Mouse (Mus musculus): ENCODE results near the gene Jmjd6.
"Not testable (repeated sequence)": the region's sequence is repeated elsewhere in the genome, so short reads cannot be mapped to it uniquely, and the experiment has no call there.

Jmjd6 gene

GRCm38 (mm10) chr11:116851576-116852290 lies 8.5 kb upstream of the Jmjd6 start:
- DNase-seq (ENCODE audit: low spot score): no peak

- DNase-seq (ENCODE audit: low spot score): no peak
Observed at GRCm38 (mm10) chr11:116850833-116851477, 7.7 kb upstream of the Jmjd6 start.

DNA sequence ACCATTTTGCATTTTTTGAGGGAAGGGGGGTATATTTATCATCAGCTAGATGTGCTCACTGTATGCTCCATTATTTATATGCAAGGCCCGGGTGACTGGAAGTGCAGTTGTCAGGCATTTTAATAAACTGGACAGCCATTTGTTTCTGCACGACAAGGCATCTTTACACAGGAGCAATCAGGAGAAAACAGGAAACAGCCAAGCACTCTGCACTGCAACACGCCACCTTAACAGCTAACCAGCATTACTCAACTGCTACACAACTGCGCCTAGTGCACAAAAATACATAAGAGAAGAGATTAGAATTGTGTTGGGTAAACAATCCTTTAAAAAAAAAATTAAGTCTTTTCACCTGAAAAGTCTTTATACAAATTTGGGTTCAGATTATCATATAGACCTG lies 6.8 kb upstream of the Jmjd6 start:
- no peak for DNase-seq (ENCODE audit: low spot score)

DNA sequence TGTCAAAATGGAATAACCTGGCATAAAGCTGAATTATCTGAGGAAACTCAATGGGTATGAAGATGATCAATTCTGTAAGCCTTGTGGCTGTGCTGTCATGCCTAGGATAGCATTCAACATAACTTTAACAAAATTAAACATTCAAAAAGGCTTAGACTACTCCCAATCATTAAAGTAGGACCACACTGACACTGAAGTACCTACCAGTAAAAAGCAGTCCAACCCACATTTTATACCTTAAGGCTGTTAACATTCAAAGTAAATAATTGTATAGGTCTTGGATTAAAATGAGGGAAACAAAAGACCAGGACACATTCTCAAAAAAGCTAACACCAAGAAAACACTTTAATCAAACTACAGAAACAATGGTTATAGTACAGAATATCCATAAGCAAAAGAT lies 6.3 kb upstream of the Jmjd6 start:
- DNase-seq (ENCODE audit: low spot score): no peak

- not testable (repeated sequence) for DNase-seq (ENCODE audit: low spot score)
Observed at GRCm38 (mm10) chr11:116848877-116849178, 5.6 kb upstream of the Jmjd6 start.

DNA sequence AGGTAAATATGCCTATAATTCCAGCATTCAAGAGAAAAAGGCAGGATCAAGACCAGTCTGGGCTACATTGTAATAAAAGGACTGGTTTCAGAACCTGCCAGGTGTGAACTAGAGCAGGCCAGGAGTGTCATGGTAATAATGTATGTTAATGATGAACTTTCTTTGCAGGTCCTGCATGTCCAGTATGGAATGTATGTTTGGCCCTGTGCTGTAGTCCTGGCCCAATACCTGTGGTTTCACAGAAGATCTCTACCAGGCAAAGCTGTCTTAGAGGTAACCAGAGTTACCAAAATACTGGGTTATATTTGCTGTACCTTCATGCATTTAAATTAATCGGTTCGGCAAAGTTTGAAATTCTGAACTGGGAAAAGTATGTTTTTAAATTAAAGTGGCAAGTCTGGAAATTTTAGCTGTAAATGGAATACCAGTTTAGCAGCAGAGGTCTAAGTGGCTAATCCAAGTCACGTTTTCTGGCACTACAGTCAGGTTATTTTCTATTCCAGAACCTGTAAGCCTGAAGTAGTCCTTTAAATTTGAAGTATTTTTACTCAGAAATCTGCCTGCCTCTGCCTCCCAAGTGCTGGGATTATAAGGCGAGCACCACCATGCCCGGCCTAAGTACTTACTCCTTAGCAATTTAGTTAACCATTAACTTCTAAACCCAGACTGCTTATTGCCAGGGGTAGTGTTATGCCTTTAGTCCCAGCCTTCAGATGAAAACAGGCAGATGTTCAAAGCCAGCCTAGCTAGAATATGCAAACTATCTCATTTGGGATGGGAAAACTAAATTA lies 5.0 kb upstream of the Jmjd6 start:
- DNase-seq (ENCODE audit: low spot score): no peak

GRCm38 (mm10) chr11:116847187-116848085 lies 4.2 kb upstream of the Jmjd6 start:
- DNase-seq (ENCODE audit: low spot score): no peak

GRCm38 (mm10) chr11:116846593-116847181 lies 3.4 kb upstream of the Jmjd6 start:
- DNase-seq (ENCODE audit: low spot score): no peak

DNA sequence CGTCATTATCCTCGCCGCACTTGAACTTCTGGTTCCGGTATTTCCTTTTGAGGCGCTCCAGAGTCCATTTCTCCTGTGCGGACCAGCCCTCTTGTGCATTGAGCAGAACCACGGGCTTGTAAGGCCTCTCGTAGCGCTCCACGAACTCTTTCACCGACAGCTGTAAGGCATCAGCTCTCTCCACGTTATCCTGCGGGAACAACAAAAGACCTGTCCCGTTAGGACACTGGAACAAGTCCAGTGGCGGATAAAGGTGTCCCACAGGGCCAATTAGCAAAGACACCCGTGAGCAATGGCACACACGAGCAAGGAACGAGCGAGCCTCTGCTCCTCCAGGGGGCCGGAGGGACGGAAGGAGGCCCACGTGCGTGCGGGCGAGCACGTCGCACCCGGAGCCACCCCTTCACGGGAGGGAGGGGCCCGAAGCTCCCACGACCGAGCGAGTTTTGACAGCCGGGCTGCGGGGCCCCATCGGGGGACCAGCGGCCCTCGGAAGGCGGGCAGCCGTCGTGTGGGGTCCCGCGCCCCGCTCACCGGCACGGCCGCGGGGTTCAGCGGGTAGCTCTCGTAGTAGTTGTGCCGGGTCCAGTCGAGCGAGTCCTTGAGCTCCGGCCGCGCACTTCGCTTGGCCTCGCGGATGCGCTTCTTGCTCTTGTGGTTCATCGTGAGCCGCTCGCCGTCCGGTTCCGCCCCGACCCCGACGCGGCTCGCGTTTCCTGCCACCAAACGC lies 553 bp downstream of the Jmjd6 start:
- DNase-seq (ENCODE audit: low spot score): peak; percentile 49

DNA sequence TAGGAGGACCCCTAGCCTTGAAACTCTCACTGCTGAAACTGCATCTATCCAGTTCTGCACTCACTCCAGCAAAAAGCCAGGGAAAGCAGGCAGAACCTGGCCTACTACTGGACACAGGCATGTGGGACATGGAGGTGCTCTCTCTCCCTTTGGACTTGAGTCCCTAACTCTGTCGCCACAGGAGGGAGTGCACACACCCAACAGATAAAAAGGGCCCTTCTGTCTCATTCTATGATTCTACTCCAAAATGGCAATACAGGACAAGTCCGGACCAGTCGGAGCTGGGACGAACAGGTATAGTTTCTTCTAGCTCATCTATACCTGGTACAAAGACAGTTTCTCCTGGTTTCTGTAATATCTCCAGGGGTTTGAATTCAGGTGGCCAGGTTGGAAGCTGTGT lies 2.5 kb downstream of the Jmjd6 start:
- no peak for DNase-seq (ENCODE audit: low spot score)

DNA sequence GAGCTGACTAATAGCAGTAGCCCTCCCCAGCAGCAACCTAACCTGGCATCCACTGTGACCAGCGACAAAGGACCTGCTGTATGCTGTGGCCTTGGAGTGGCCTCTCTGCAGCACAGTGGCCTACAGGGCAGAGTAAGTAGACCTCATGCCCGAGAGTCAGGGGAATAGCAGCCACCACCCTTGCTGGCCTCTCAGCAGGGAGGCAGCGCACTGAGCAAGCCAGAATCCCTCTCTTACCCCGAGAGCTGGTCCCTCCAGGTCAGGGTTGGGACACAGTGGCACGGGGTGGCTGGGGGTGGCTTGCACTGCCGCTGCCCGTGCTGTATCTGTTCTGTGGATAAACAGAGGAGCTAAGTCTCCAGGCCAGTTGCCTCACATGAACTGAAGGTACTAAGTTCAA lies 3.6 kb downstream of the Jmjd6 start:
- DNase-seq (ENCODE audit: low spot score): no peak

DNA sequence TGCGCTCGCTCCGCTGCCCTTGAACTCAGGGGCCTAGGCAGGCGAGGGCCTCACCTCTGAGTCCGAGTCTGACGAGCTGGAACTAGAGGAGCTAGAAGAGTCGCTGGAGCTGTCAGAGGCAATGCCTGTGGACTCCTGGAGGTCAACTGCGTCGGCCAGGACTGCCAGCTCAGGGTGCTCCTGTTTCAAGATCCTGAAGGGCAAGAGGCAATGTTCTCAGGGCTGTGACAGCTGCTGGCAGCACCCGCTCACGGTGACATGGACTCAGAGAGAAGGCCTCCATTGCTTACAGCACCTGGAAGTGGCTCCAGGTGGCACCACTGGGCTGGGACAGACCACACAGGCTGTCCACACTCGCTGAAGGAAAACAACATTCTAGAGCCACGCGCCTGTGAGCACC lies 4.3 kb downstream of the Jmjd6 start:
- DNase-seq (ENCODE audit: low spot score): no peak

GRCm38 (mm10) chr11:116837441-116837840 lies 5.8 kb downstream of the Jmjd6 start:
- no peak for DNase-seq (ENCODE audit: low spot score)

GRCm38 (mm10) chr11:116836283-116836682 lies 7.0 kb downstream of the Jmjd6 start:
- DNase-seq (ENCODE audit: low spot score): no peak

- no peak for DNase-seq (ENCODE audit: low spot score)
Observed at GRCm38 (mm10) chr11:116834954-116835353, 8.3 kb downstream of the Jmjd6 start.

GRCm38 (mm10) chr11:116832172-116832685 lies 11.0 kb downstream of the Jmjd6 start:
- no peak for DNase-seq (ENCODE audit: low spot score)

DNA sequence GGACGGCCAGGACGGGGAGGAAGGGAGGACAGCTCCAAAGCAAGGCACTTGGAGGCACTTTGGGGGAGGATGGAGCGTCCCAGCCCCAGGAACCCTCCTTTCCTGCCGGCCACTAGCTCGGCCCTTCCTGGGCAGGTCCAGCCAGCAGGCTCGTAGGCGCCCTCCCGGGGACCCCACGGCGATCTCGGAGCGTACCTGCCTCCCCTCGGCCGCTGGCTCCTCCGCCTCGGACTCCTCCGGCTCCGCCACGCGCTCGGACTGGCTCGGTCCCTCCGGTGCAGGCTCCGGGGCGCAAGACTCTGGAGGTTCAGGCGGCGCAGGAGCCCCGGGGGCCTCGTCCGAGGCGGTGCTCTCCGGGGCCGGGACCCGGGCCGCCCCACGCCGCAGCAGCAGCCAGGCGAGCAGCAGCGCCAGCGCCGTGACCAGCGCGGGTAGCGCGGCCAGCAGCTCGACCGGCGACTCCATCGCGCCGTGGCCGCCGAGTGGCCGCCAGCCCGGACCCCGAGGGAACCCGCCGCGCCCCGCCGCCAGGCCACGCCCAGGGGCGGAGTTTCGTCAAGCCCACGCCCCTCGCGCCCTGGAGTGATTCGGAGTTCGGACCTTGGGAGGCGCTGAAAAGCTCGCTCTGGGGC lies 15.6 kb downstream of the Jmjd6 start, which contains the start of gene Mxra7:
Mxra7 (minus strand) TSS at position 513 of the 632 bp plus-strand sequence.
- peak; percentile 69 for DNase-seq (ENCODE audit: low spot score)

DNA sequence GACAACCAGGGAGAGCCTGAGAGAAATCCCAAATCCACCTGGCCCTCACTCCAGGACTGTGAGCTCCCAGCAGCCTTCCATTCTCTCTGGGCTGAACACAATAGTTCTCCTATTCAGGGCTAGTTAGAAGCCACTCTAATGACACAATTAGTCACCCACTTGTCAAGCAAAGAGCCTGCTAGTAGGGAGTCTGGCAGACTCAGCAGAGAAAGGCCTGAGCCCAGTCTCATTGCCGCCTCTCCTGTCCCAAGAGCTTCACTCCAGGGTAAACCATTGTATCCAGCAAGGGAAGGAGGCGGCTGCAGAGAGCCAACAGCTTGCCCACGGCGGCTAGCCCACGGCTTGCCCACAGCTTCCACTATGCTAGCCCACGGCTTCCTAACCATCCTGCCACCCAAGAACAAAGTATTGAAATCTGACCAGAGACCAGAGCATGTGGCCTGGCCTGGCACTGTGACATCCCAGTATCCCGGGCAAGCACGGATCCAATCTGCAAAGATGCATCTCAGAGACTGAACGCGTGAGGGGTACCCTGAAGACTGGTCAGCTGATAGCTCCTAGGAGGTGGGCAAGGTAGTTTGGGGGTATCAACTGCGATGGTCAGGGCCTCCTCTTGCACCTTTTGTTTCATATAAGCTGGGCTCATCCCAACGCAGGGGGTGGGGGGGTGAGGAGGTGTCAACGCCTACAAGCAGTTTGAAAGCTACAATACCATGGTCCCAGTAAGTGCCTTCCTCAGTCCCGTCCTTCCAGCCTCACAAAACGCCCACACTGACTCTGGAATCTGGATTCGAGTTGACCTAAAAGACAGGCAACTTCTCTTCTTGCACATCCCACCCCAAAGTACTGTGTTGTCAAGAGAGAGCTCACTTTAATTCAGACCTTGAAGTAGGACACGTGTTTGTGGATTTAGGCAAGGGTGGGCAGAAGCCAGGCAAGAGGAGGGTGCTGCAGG lies 16.4 kb downstream of the Jmjd6 start:
- DNase-seq (ENCODE audit: low spot score): no peak

DNA sequence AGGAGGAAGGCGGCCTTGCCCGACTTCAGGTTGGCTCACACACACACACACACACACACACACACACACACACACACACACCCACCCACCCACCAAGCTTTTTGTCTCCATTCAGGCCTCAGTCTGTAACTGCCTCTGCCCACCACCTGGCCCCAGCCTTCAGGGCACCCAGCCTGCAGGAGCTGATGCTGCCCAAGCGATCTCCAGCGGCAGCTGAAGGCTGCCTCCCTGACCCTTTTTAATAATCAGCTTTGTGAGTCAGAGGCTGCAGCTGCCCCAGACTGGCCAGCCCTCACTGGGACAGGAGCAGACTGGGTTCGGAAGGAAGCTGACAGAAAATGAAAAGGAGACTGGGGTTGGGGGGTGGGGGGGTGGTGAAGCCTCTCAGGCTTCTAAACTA lies 18.0 kb downstream of the Jmjd6 start:
- DNase-seq (ENCODE audit: low spot score): no peak
